Mouse (Mus musculus): ENCODE data around the gene Zdhhc7.

Gene Zdhhc7

GRCm38 (mm10) chr8:120032549-120033208, 68.6 kb downstream of the Zdhhc7 start:
- peak; percentile 64 to 70 for DNase-seq

Measured in cerebellum, postnatal 10 days (tissue).